Mouse (Mus musculus) testis, adult 2 months (tissue): Measurements from ENCODE around the gene Il3.

Experiments
- CTCF ChIP-seq: fragments of 200-500 bp; IDR thresholded peaks from 2 replicates; pipeline ENCODE4 v1.5.1; 2012; ENCODE audit warnings: low read depth, mild to moderate bottlenecking, inconsistent platforms, low read length, moderate library complexity; ENCODE audit not compliant: control insufficient read depth, insufficient read depth, insufficient replicate concordance
- POLR2A ChIP-seq: fragments of 200-500 bp; IDR thresholded peaks from 2 replicates; pipeline ENCODE4 v1.6.1; 2012; ENCODE audit warnings: low read depth, mild to moderate bottlenecking, inconsistent platforms, low read length, moderate library complexity; ENCODE audit not compliant: control insufficient read depth

DNA sequence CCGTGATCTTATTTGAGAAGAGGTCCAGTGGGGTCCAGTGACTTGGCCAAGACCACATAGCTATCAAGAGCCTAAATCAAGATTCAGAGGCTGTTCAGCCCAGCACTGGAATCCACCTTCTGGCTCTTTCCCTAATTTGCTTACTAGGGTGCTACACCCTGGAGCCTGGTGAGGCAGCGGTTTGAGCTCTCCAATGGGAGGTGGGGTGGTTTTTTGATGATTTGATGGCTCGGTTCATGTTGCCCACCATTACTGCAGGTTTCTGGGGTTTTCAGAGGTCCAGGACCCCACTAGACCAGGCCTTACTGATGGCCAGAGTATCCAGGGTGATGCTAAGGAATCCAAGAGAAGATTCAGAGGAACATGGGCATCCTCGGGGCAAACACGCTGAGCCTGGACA lies 48.3 kb upstream of the Il3 start:
- TF ChIP-seq POLR2A: no peak
- TF ChIP-seq CTCF: no peak
